Mouse (Mus musculus) cerebellum, adult 9-10 months (tissue): ENCODE results near the gene Ddx31.
A peak's percentile ranks its signal among the peaks of the same experiment; 100 is the strongest.

Source experiments
- DNase-seq: peaks from one replicate; pipeline ENCODE4 v3.0.0; 2022

Gene Ddx31

DNA sequence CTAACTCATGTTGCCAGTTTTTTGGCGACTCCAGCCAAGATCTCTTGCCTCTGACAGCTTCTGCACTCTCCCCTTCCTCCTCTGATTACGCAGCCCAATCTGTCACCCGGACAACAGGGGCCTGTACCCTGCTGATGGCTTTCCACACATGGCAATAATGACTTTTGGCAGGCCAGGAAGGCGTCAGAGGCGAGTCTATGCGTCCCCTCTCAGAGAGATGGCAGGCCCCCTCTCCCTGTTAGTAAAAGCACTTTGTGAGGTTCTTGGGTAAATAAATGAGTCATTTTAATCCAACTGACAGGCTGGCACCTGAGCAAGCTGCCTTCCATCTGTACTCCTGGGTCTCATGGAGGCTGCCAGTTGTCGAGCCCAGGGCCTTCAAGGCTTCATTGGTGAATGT lies 27.3 kb downstream of the Ddx31 start:
- peak; percentile 81 for DNase-seq

DNA sequence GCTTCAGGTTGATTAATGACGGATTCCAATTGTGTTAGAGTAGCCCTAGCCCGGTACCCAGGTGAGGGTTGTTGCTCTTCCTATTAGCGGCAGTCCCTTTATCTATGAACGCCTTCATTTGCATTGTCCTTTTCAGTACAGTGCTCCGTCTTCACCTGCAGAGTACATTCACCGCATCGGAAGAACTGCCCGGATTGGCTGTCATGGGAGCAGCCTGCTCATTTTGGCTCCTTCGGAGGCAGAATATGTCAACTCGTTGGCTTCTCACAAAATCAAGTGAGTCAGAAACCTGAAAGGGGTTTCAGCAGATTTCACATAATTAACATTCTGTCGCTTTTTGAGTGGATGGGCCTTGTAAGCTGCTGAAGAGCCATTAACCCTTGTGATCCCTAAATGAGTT lies 35.3 kb downstream of the Ddx31 start:
- no peak for DNase-seq

- no peak for DNase-seq
Observed at GRCm38 (mm10) chr2:28881275-28881674, 41.1 kb downstream of the Ddx31 start.

- no peak for DNase-seq
Observed at GRCm38 (mm10) chr2:28882047-28882446, 41.8 kb downstream of the Ddx31 start.

DNA sequence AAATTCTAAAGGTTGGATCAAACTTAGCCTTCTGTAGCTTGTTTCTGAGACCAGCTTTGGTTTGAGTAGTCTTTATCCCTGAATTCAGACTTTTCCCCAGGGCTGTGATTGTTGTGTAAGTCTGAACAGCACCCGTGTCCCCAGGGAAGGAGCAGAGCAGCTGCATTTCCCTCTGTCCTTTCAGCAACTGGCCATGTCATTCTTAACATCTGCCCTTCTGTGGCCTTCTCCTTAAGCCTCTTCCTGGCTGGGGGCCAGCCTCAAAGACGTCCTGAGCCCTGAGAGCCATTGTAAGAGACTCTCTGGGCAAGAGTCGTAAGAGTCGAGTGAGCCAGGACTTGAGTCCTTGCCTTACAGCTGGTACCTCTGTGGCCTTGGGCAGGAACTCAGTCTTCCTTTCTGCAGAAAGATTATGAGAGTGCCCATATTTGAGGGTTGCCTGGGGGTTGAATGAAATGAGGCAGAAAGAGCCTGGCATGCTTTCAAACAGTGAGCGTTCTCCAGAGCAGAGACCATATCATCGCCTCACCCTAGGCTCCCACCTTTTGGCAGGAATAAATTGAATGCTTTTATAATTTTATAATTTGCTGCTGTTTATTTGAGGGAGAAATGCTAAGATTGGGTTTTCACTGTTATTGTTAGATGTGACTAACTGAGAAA lies 42.8 kb downstream of the Ddx31 start:
- no peak for DNase-seq

GRCm38 (mm10) chr2:28884914-28885313 lies 44.7 kb downstream of the Ddx31 start:
- DNase-seq, result no peak

DNA sequence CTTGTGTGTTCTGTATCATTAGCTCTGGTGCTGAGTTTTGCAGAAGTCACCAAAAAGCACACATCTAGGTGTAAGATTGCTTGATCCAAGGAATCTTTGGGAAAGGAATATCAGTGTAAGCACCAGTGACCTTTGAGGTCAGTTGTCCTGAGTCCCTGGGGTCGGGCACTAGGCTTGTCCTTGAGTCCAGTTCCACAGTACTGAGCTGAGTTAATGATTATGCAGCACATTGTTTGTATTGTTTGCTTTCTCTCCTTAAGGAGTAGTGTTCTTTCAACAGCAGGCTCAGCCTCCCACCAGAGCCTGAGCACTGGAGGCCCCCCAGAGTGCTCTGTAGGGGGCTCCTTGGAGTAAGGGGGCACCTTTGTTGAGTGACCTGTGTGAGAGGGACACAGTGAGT lies 52.6 kb downstream of the Ddx31 start:
- no peak for DNase-seq

DNA sequence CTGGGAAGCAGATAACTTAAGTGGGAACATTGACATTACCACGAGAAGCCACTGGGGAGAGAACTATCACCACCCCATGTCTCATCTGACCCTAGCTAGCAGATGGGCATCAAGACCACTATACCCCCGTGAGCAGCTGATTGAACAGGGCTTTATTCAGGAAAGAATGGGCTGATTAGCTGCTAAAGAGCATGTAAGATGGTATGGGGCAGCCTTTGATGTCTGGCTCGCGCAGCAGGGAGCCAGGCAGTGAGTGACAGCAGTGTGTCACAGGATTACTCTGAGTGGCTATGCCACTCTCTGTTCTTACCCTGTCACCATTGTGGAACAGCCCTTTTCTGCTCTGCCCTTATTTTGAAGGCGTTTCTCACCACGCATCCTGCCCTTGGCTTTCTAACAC lies 53.3 kb downstream of the Ddx31 start:
- DNase-seq, result no peak

- DNase-seq, result no peak
Observed at GRCm38 (mm10) chr2:28895876-28896275, 55.7 kb downstream of the Ddx31 start.

DNA sequence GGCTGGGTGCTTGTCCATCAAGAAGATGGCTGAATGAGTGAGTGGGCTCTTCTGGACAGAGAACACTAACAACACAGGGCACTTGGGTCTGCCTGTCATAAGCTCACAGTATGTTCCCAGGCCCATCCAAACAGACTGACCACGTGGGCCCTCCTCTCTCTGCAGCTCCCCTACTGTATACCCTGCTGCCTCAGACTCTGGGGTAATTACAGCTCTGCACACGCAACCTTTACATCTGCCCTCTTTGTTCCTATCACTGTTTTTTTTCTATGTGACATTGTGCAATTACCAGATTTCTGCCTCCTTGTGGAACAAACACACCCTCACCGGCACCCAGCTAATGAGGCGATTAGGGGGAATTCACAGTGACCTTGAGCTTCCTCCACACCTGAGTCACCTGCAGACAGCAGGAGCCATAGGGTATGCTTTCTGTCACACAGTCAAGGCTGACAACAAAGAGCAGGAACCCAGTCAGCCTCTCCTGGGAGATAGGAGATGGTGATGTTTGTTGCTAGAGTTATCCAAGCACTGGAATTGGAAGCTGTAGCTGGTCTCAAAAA lies 57.2 kb downstream of the Ddx31 start:
- no peak for DNase-seq

GRCm38 (mm10) chr2:28902291-28902690 lies 62.1 kb downstream of the Ddx31 start:
- DNase-seq, result no peak

GRCm38 (mm10) chr2:28903871-28904270 lies 63.7 kb downstream of the Ddx31 start:
- no peak for DNase-seq

GRCm38 (mm10) chr2:28904786-28905185 lies 64.6 kb downstream of the Ddx31 start:
- DNase-seq, result no peak

DNA sequence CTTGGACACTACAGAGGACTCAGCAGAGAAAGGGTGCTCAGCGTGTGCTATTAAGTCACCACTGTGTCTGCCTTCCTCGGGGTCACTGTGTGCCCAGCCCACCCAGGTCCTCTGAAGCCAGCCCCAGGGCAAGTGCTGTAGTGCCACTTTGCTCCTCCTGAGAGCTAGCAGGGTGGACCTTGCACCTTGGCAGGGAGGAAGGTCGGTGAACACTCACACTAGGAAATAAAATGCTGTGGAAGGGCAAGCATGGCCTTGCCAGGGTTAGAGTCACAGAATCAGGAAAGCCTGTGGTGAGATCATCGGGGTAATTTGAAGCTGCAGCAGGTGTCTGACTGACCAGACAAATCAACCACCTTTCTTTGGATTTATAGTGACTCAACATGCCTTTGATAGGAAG lies 65.4 kb downstream of the Ddx31 start:
- no peak for DNase-seq

DNA sequence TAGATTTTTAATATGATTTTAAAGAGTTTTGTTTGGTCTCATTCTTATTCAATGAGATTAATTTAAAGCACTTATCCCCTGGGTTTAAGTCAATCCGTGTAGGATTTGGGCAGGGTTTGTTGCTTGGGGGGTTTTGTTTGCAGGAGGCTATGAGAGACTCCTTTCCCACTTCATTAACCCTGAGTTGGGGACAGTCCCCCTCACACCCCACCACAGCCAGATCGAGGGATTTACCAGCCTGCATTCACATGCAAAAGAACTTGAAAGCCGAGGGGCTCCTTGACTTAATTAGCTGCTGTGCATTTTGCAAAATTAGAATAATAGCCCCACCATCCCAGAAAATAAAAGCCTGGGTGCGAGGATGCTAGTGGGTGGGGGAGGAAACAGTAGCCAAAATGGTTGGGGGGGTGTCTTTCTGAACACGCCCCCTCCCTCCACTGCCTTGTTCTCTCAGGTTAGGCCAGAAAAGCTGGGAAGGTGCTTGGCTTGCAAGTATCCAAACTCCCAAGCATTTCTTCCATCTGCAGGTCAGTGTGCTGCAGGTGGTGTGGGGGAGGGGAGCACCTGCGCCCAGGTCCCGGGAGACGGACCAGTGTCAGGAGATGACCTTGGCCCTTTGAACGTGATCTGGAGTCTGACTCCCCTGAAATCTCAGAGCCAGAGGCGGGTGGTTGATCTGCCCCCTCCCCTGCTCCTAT lies 67.6 kb downstream of the Ddx31 start:
- no peak for DNase-seq

DNA sequence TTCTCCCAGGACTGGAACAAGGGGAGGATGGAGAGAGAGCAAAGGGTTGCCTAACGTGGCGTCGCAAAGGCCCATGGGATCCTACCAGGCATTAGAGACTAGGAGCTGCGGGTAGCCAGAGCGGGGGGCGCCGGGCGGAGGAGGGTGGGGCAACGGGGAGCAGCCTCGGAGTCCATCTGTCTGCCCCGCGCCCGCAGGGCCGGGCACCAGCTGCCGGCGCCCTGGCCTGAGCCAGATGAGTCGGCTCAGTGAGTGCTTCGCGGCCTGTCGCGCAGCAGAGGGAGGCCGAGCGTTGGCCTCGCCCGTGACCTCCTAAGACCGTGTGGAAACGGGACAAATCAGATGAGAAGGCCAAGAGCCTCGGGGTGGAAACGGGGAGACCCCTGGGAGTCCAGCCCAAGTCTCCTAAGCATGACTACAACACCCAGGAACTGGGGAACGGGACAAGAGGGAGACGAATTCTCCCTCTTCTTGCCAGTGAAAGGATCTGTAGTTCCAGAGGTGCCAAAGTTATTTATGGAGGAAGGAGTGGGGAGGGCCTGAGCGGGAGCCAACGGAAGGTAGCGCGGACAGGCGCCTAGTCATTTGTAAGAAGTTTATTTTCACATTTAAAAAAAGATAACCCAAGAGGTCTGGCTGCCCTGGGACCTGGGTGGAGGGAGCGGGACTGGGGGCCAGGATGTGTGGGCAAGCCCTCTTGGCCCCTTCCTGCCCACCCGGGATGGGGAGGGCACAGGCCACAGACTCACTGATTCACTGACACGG lies 68.4 kb downstream of the Ddx31 start:
- no peak for DNase-seq

DNA sequence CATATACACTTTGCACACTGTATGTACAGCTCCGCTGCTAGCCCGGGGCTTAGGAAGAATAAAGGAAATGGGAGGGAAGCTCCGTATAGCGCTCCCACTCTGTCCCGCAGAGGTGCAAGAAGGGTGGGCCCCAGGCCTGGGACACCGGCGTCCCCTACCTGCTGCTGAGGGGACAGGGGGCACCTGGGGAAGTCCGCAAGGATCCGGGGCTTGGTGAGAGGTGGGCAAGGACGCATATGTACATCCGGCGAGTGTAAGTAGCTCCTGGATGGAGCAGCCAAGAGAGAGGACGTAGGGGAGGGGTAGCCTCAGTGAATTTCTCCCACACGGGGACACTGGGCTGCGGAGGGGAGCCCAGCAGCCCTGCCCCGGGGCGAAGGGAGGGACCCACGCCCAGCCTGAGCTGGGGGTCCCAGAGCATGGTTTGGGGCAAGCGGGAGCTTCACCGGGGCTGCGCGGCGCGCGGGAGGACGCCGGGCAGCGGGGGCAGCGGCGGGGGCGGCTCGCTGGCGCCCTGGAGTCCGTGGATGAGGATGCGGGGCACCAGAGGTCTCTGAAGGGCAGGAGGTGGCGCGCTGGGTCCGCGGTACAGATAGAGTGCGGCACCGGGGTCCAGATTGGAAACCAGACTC lies 69.1 kb downstream of the Ddx31 start:
- DNase-seq, result no peak

GRCm38 (mm10) chr2:28909818-28910710 lies 69.9 kb downstream of the Ddx31 start:
- DNase-seq, result no peak

- DNase-seq, result no peak
Observed at GRCm38 (mm10) chr2:28910877-28911276, 70.7 kb downstream of the Ddx31 start.

GRCm38 (mm10) chr2:28911331-28912038 lies 71.3 kb downstream of the Ddx31 start:
- no peak for DNase-seq

- DNase-seq, result no peak
Observed at GRCm38 (mm10) chr2:28912039-28912700, 72.0 kb downstream of the Ddx31 start.
